Mouse (Mus musculus) left cerebral cortex, adult 18-20 months (tissue): Measurements from ENCODE around the gene Abl1. TPM values are rescaled to one million over a fixed set of nuclear protein-coding genes. Genes with fewer than 3 reads are reported as not detected.

ENCODE experiments used
- total RNA-seq, 2 experiments: library from RNA; stranded (reverse); gene quantifications; 2 replicates each; pipeline ENCODE4 v1.2.3; 2021

Abl1 gene
- total RNA-seq, 2 experiments from 2014 or later, result 39.2 to 39.9 TPM

Other genes with a start within 250 kb of the Abl1 start
- 10 to 100 TPM; 44.0 to 49.5 TPM for gene Ass1, start 218.2 kb upstream of the Abl1 start, total RNA-seq
- 10 to 100 TPM; 33.3 to 33.8 TPM for gene Fubp3, start 115.7 kb upstream of the Abl1 start, total RNA-seq
- under 1 TPM; 0.14 to 0.26 TPM for gene Prdm12, start 48.3 kb upstream of the Abl1 start, total RNA-seq
- 10 to 100 TPM; 19.5 to 24.2 TPM for gene Exosc2, start 17.7 kb upstream of the Abl1 start, total RNA-seq
- not detected for gene Qrfp, start 122.2 kb downstream of the Abl1 start, total RNA-seq
- 1 to 10 TPM; 7.4 to 9.2 TPM for gene Fibcd1, start 157.6 kb downstream of the Abl1 start, total RNA-seq
- gene Lamc3, start 198.9 kb downstream of the Abl1 start, total RNA-seq, result 1 to 10 TPM; 5.7 to 7.9 TPM